Mouse (Mus musculus): Measurements from ENCODE around the gene Camkv. TPM values are rescaled to one million over a fixed set of nuclear protein-coding genes. Genes with fewer than 3 reads are reported as not detected.

The Camkv gene
- not detected for polyA plus RNA-seq (2017; shearing (Covaris generic))

DNA sequence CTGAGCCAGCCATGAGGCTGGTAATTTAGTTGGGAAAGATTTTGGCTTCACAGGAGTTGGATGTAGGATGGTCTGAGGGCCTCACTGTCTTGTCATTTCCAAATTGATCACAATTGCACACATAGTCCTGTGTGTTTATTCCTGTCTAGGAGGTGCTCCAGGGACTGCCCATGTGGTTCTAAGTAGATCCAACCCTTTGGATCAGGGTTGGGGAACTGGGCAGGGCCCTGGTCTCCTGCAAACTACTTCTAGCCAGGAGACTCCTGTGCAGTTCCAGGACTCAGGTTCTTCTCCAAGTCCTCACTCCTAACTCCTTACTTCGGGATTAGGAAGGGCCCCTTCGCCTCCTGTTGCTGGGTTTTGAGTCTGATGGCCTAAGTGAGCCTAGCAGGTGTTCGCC, at the start of gene Camkv:
Gene Camkv (plus strand): TSS at position 301 of the 400 bp plus-strand sequence.

DNA sequence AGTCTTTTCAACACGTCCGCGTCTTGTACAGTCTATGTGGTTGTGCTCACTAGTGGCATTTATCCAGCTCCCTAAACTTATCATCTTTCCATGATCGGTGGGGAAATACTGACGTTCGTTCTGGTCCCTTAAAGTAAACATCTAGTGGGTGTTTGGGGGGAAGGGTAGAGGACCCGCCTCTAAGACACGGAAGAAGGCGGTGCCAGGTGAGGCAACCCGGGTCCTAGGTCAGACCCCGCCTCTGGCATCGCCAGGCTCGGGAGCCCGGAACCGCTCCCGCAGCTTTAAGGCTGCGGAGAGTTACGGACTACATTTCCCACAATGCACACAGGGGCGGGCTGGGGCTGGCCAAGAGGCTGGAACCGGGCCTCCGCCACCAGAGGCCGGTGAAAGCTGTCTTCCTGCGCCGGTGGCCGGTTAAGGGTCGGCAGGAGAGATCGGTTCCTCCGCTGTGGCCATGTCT, 47.6 kb upstream of the Camkv start, which contains the start of gene Mon1a:
Gene Mon1a (plus strand): TSS at position 348 of the 463 bp plus-strand sequence.

DNA sequence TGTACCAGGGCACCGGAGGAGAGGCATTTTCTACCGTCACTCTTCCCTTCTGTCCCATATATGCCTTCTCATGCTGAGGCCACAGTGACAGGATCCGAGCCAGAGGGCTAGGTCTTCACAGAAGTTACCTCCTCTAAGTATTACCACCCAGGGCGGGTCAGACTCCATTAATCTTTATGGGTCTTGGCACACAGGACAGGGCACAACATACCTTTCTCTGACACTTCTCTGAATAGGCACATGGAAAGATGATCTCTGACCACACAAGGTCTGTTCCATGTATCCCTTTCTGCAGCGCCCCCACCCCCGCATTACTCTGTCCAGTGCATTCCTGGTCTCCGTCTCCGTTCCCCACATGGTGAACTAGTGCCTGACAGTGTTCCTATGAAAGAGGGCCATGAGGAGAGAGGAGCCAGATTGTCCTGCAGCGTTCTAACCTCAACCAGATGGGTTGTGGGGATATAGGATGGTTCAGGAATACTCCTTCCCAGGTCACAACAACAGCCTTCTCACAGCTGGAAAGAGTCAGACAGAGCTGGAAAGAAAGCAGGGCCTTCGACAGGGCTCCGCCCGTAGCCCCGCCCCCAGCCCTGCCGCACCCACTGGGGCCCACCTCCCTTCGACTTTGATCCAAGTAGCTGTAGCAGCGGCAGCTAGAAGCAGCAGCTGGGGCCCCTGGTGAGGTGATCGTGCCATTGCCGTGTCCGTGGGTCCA, 29.1 kb upstream of the Camkv start, which contains the start of gene Mst1r:
Gene Mst1r (plus strand): TSS at position 622 of the 715 bp plus-strand sequence.

DNA sequence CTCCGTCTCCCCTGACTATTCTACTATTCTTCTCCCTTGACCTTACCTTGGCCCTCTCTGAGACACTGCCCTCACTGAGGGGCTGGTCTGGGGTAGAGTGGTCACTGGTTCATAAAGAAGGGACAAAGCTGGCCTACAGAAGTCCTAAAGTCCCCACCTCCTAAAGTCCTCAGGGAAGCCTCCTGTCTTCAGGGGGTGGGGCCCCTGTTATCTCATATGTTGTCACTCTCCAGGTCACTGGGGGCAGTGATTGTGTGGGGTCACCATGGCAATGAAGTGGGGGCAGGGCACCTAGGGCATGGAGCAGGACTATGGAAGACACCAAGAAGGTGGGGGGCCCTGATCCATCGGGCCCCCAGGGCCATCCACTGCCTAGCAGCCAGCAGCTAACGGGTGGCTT, 7.3 kb upstream of the Camkv start, which contains the start of gene Actl11:
Gene Actl11 (plus strand): TSS at position 301 of the 400 bp plus-strand sequence.

DNA sequence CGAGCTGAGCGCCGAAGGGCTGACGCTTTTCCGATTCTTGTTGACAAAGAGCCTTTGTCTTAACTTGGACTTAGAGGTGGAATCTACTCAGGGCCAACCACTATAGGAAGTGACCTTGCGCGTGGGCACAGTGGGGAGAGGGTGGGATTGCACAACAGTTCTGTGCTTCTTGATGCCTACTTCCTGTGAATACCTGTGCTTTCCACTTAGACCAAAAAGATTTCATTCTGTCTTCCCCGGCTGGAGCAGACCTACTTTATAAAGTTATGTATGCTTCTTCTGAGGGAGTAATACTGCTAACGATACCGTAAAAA, 14.4 kb downstream of the Camkv start, which contains the start of gene Traip:
Gene Traip (plus strand): TSS at position 215 of the 314 bp plus-strand sequence.

DNA sequence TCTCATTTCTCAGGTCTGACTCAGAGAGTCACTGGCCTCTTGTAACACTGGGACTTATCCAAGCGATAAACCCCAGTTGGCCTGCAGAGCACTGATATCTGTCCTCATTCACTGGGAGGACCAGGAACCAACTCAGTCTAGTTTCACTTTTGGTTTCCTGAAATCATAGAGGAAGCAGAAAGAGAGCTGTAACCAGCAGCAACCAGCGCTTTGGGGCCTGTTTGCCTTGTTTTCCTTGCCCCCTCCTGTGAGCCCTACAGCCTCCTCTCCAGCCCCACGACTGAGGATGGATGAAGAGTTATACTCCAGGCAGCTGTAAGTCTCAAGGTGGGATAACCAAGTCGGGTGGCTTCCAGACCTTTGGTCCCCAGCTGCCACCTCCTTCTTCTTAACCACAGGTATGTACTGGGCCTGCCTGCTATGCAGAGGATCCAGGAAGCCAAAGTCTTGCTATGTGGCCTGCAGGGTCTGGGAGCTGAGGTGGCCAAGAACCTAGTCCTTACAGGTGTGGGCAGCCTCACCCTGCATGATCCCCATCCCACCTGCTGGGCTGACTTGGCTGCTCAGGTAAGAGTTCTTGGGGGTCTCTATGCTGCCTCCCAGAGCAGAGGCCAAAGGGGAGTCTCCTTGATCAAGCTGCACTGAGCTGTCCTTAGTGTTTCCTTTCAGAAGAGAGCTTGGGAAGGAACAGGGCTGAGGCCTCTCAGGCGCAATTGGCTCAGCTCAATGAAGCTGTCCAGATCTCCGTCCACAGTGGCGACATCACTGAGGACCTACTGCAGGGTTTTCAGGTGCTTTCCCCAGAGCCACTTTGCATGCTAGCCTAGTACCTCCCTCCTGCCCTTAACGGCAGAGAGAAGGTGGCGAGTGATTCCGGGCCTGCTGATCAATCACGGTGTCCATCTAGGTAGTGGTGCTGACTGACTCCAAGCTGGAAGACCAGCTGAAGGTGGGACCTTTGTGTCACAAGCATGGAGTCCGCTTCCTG, 40.2 kb downstream of the Camkv start, which contains the start of gene Uba7:
Gene Uba7 (plus strand): TSS at position 107 of the 988 bp plus-strand sequence.

DNA sequence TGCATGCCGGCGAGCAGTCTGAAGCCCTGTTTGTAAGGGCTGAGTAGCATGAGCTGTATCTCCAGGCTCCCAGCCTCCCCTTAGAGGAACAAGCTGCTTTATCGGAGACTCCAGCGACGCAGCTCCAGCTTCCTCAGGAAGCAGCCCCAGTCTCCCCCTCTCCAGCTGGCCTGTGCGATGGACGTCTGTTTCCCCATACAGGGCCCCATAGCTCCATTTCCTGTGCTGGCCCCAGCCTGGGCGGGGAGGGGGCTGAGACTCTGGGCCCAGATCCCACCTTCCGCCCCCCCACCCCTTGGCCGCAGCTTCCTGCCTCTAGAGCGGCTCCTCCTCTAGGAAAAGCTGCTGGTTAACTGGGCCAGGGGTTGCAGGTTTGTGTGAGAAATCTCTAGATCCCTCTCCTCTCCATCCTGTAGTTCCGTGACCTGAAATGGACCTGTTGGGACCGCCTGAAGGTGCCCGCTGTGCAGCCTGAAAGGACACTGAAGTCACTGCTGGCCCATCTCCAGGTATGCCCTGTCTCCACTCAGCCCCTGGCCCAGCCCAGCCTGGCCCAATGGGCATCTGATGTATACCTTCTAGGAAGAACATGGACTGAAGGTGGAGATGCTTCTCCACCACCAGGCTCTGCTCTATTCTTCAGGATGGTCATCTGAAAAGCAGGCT, 47.3 kb downstream of the Camkv start, which contains the start of gene Gm20661:
Gene Gm20661 (plus strand): TSS at position 378 of the 666 bp plus-strand sequence.

DNA sequence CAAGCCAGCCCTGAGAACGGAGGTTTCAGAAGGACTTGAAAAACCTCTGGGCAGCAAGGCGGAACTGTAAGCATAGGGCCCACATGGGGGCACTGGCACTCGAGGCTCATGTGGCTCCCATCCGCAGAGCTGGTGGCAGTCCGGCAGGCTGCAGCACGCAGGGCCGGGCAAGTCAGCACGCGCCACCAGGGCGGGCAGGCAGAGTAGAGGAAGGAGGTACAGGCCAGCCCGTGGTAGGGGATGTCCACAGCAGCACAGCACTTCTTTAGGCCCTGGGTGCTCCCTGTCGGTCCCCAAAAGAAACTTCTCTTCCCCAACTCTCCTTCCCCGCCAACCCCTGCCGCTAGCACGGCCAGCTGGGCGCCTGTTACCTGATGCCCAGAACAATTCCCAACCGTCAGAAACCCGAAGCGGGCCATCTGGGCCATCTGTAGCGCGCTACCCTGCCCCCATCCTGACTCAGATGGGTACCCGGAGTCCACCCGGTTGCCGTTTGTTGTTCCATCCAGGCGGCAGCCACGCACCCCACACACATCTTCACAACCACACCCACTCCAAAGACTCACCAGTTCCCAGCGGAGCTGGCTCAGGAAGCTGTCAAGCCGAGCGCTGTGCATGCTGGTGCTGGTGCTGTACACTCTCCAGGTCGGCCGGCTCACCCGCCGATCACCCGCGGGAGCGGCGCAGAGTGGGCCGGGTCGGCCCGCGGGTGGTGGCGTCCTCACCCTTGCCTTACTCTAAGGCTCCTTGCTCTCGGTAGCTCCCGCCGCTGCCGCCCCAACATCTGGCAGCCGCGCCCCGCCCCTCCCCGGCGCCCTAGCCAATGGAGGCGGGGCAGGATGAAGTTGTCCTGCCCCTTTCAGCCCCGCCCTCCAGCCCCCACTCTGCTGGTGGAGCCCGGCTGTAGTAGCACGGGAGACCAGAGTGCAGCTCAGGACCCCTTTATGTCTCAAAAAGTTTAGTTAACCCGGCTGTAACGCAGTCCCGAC, 50.0 kb downstream of the Camkv start, which contains the start of gene Inka1:
Gene Inka1 (minus strand): TSS at position 749 of the 989 bp plus-strand sequence.

DNA sequence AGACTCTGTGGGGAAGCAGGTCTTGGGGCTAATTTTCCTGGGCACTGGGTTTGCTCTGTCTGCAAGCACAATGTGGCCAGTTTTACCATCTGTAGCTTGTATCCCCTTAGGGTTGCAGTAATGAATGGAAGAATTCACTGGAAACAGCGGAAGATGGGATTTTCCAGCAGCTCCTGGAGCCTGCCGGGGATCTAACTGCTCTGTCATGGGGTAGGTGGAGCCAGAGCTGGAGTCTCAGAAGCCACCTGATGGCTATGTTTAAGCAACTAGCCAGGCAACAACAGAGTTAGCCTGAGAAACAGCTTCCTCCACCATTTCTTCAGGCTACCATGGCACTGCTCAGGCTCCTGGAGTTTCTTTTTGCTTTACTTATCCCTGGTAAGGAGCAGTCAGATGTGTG, 56.7 kb downstream of the Camkv start, which contains the start of gene Cdhr4:
Gene Cdhr4 (plus strand): TSS at position 301 of the 400 bp plus-strand sequence.

DNA sequence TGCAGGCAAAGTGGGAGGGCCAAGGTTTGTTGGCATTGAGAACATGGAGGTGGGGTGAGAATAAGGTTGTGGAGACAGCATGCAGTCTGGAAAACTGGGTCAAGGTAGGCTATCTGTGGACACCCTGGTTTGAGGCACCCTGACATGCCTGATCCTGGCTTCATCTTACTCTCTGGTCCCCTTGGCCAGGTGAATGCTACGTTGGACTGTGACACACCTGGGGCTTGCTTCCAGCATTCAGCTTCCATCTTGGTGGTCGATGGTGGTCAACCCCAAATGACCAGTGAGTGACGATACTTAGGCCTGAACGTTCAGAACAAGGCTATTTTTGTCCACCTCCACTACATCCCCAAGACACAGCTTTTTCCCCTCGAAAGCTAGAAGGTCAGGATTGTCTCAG, 60.6 kb downstream of the Camkv start, which contains the start of gene Gm20662:
Gene Gm20662 (plus strand): TSS at position 301 of the 400 bp plus-strand sequence.

Other genes with a start within 250 kb of the Camkv start
- not detected for gene Sema3f, start 225.2 kb upstream of the Camkv start, polyA plus RNA-seq (2017; shearing (Covaris generic))
- gene Rbm5, start 164.7 kb upstream of the Camkv start, polyA plus RNA-seq (2017; shearing (Covaris generic)): 359 TPM
- gene Rbm6, start 62.4 kb upstream of the Camkv start, polyA plus RNA-seq (2017; shearing (Covaris generic)): 118 TPM
- 24.2 TPM for gene Mon1a, start 47.5 kb upstream of the Camkv start, polyA plus RNA-seq (2017; shearing (Covaris generic))
- not detected for gene Mst1r, start 28.8 kb upstream of the Camkv start, polyA plus RNA-seq (2017; shearing (Covaris generic))
- not detected for gene Actl11, start 7.2 kb upstream of the Camkv start, polyA plus RNA-seq (2017; shearing (Covaris generic))
- gene Traip, start 14.5 kb downstream of the Camkv start, polyA plus RNA-seq (2017; shearing (Covaris generic)): 5.7 TPM
- 321 TPM for gene Uba7, start 39.8 kb downstream of the Camkv start, polyA plus RNA-seq (2017; shearing (Covaris generic))
- 0.27 TPM for gene Gm20661, start 47.4 kb downstream of the Camkv start, polyA plus RNA-seq (2017; shearing (Covaris generic))
- gene Inka1, start 50.2 kb downstream of the Camkv start, polyA plus RNA-seq (2017; shearing (Covaris generic)): 2.3 TPM
- 0.77 TPM for gene Cdhr4, start 56.8 kb downstream of the Camkv start, polyA plus RNA-seq (2017; shearing (Covaris generic))
- gene Gm20662, start 60.7 kb downstream of the Camkv start, polyA plus RNA-seq (2017; shearing (Covaris generic)): not detected
- 68.8 TPM for gene Ip6k1, start 66.8 kb downstream of the Camkv start, polyA plus RNA-seq (2017; shearing (Covaris generic))
- 40.7 TPM for gene Gmppb, start 113.6 kb downstream of the Camkv start, polyA plus RNA-seq (2017; shearing (Covaris generic))
- 4.8 TPM for gene Amigo3, start 117.5 kb downstream of the Camkv start, polyA plus RNA-seq (2017; shearing (Covaris generic))
- gene Mst1, start 144.8 kb downstream of the Camkv start, polyA plus RNA-seq (2017; shearing (Covaris generic)): 1.2 TPM
- 189 TPM for gene Rnf123, start 147.7 kb downstream of the Camkv start, polyA plus RNA-seq (2017; shearing (Covaris generic))
- 140 TPM for gene Apeh, start 158.9 kb downstream of the Camkv start, polyA plus RNA-seq (2017; shearing (Covaris generic))